Mouse (Mus musculus) stomach, postnatal 0 days (tissue): ENCODE measurements around the gene 1700028K03Rik.

Source experiments
- CTCF ChIP-seq: IDR thresholded peaks from 2 replicates; pipeline ENCODE4 v1.5.1; 2016; ENCODE audit warnings: antibody characterized with exemption, low read depth, mild to moderate bottlenecking, moderate library complexity
- EP300 ChIP-seq: optimal IDR thresholded peaks from 2 replicates; pipeline ENCODE3; 2016; ENCODE audit warnings: antibody characterized with exemption

DNA sequence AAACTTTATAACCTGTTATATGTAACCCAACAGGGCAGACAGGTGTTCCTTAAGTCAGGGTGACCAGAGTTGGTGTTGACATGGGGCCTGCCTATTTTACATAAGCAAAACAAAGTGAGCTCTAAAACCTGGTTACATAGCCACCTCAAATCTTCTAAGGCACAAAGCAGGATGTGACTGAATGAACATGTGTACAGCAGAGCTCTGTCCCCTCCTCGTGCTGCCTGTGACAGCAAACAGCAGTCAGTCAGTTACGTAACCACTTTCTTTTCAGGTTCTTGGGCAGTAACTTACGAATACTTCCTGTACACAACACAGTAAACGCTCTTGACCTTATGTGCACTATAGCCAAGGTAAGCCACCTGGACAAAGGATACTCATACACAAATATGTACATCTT is 11.4 kb downstream of the 1700028K03Rik start:
- TF ChIP-seq CTCF = no peak
- TF ChIP-seq EP300 = no peak
